Mouse (Mus musculus) effector memory CD4-positive, alpha-beta T cell, adult 7 months (primary cell): ENCODE results near the gene Racgap1. TPM values are rescaled to one million over a fixed set of nuclear protein-coding genes. Genes with fewer than 3 reads are reported as not detected.

Experiments
- polyA plus RNA-seq: library from polyadenylated mRNA; unstranded; fragments of 100-300 nt; shearing (Covaris generic); gene quantifications from one replicate; pipeline ENCODE4 v1.2.1, GENCODE M21; 2017

The Racgap1 gene
- 17.6 TPM for polyA plus RNA-seq

DNA sequence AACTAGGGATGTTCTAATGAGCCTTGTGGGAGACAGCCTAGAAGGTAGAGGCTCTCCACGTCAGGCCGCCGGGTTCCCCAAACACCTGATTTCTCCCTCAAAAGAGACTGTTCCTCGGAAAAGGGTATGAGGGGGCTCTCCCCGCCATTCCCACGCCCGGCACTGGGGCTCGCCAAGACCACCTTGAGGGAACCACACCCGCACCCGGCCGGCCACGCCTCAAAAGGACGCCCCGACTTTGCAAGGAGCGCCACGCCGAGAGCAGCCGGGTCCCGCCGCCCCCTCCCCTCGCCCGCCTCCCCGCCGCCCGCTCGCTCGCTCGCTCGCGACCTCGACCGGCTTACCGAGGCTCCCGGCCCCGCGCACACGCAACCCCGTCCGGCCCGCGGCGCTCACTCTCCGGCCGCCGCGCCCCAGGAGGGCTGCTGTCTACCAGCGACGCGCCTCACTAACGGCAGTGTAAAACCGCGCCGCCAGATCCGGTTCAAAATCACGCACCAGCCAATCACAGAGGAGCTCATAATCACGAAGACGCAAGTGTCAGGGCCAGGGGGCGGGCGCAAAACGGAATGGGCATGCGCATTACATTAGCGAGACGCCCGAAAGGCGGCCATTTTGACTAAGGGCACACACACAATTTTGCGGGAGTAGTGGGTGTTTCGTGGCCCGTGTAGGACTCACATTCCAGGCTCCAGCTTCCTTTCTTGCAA lies at the start of gene Racgap1:
Gene Racgap1 (minus strand): TSS at position 494 of the 710 bp plus-strand sequence.

DNA sequence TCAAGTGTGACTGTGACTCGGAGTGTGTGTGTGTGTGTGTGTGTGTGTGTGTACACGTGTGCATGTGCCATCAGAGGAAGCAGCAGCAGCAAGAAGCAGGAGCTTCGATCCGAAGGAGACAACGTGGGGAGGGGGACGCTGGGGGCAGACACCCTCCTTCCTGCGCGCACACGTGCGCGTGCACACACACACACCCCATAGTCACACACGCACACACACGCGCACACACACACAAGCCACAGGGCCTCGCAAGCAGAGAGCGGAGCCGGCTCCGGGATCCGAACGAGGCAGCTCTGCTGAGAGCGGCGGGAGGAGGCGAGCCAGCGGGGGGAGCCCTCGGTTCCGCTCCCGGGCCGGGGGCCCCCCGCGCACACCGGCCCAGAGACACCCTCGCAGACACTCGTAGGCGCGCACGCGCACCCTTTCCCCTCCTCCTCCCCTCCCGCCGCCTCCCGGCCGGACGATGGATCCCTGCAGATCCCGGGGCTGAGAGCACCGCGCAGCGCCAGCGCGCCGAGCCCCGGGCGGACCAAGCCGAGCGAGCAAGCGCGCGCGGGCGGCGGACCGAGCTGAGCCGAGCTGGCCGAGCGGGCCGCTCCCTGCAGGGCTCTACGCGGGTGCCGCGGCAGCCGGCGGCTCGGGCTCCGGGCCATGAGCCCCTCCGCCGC lies 18.8 kb upstream of the Racgap1 start, which contains the start of gene Asic1:
Gene Asic1 (plus strand): TSS at position 215 of the 668 bp plus-strand sequence.

GRCm38 (mm10) chr15:99600986-99601822 lies 50.3 kb downstream of the Racgap1 start, which contains the start of gene Aqp6:
TSS of gene Aqp6 (plus strand) at chr15:99601400.

DNA sequence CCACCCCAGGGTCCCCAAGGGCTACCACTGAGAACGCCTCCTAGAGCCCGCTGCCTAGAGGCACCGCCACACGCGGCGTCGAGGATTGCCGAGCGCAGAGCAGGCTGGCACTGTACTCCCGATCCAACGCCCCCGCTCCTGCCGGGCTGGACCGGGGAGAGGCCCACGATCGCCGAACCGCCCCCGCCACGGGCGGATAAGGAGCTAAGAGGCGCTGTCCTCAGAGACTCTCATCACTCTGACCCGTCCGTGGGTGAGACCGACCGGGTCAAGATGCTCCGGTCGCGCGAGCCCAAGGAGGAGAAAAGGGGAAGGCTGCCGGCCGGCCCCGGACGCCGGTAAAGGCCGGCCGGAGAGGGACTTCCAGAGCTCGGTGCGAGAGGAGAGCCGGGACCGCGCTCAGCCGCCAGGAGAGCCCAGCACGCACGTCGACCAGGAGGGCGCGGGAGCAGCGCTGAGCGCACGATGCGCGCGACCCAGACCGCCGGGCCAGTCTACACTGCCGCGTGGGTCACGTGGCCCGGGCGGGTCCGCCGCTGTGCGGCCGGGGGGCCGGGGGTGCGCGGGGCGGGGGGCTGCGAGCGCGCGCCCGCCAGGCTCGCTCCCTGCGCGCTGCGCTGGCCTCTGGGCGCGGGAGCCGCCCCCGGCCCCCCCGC lies 60.9 kb downstream of the Racgap1 start, which contains the start of gene Aqp5:
Gene Aqp5 (plus strand): TSS at position 354 of the 656 bp plus-strand sequence.

DNA sequence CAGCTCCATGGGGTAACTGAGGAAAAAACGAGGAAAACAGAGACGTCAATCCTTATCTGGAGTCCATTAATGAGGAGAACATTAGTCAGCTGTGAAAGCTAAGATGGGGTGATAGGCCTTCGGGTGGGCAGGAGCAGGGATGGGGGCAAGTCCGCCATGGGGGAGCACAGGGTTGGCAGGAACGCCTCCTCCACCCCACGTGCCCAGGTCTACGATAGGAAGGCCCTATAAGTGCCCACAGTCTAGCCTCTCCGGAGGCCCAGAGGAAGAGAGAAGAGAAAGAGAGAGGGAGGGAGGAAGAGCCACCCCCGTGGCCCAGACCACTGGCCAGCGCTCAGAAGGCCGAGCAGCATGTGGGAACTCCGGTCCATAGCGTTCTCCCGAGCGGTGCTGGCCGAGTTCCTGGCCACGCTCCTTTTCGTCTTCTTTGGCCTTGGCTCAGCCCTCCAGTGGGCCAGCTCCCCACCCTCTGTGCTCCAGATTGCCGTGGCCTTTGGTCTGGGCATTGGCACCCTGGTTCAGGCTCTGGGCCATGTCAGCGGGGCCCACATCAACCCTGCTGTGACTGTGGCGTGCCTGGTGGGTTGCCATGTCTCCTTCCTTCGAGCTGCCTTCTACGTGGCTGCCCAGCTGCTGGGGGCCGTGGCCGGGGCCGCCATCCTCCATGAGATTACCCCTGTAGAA lies 72.5 kb downstream of the Racgap1 start, which contains the start of gene Aqp2:
Gene Aqp2 (plus strand): TSS at position 254 of the 684 bp plus-strand sequence.

Other genes starting within 250 kb of the Racgap1 start
- 8.0 TPM for gene Nckap5l, start 193.9 kb downstream of the Racgap1 start, polyA plus RNA-seq
- gene Bcdin3d, start 176.9 kb downstream of the Racgap1 start, polyA plus RNA-seq, result 10.3 TPM
- gene Faim2, start 123.5 kb downstream of the Racgap1 start, polyA plus RNA-seq, result not detected
- not detected for gene Aqp2, start 72.6 kb downstream of the Racgap1 start, polyA plus RNA-seq
- gene Aqp5, start 60.9 kb downstream of the Racgap1 start, polyA plus RNA-seq, result not detected
- not detected for gene Aqp6, start 50.3 kb downstream of the Racgap1 start, polyA plus RNA-seq
- 0.29 TPM for gene Asic1, start 18.7 kb upstream of the Racgap1 start, polyA plus RNA-seq
- 18.4 TPM for gene Smarcd1, start 50.5 kb upstream of the Racgap1 start, polyA plus RNA-seq
- gene Gm17349, start 53.8 kb upstream of the Racgap1 start, polyA plus RNA-seq, result not detected
- gene Gpd1, start 65.9 kb upstream of the Racgap1 start, polyA plus RNA-seq, result 0.18 TPM
- gene Cox14, start 74.0 kb upstream of the Racgap1 start, polyA plus RNA-seq, result 121 TPM
- 70.8 TPM for gene Cers5, start 121.2 kb upstream of the Racgap1 start, polyA plus RNA-seq
- gene Lima1, start 223.8 kb upstream of the Racgap1 start, polyA plus RNA-seq, result 1.3 TPM